Mouse (Mus musculus) gastrocnemius, postnatal 4 days (tissue): ENCODE data around the gene Arrdc3. TPM values are rescaled to one million over a fixed set of nuclear protein-coding genes. Genes with fewer than 3 reads are reported as not detected.
A peak's percentile ranks its signal among the peaks of the same experiment; 100 is the strongest.
"Not testable (repeated sequence)": the region's sequence is repeated elsewhere in the genome, so short reads cannot be mapped to it uniquely, and the experiment has no call there.

ENCODE experiments used
- DNase-seq, 2 experiments: peaks; one replicate each; pipeline ENCODE4 v3.0.0; 2021 to 2022; ENCODE audit warnings: low spot score in 2 of 2, mixed read lengths in 2 of 2
- long read RNA-seq, 2 experiments: library from polyadenylated mRNA; stranded (forward); transcript quantifications; one replicate each; pipeline ENCODE4 v2.0.0; 2021
- total RNA-seq, 2 experiments: library from RNA; stranded (reverse); gene quantifications; 2 replicates each; pipeline ENCODE4 v1.2.3; 2021

Arrdc3 gene
- 10 to 100 TPM; 57.9 to 65.3 TPM for total RNA-seq
- long read RNA-seq, experiment 1, full-length matches to known transcripts, result 77 of 94 reads
- long read RNA-seq, experiment 1, partial matches to known transcripts, result 4 of 94 reads
- long read RNA-seq, experiment 1, other reads (novel, unspliced or antisense), result 13 of 94 reads
- long read RNA-seq, experiment 2, full-length matches to known transcripts, result 102 of 129 reads
- long read RNA-seq, experiment 2, partial matches to known transcripts, result 11 of 129 reads
- long read RNA-seq, experiment 2, other reads (novel, unspliced or antisense), result 16 of 129 reads

- DNase-seq, result peak; percentile 97 to 98
These were observed at the start of gene Arrdc3 for GRCm38 (mm10) chr13:80883190-80883589. TSS of gene Arrdc3 (plus strand) at chr13:80883384.

GRCm38 (mm10) chr13:80862215-80862614 is 21.0 kb upstream of the Arrdc3 start:
- DNase-seq, result peak; percentile 51 to 58

GRCm38 (mm10) chr13:80864195-80864594 is 19.0 kb upstream of the Arrdc3 start:
- DNase-seq, result no peak

GRCm38 (mm10) chr13:80875126-80875525 is 8.1 kb upstream of the Arrdc3 start:
- no peak for DNase-seq

GRCm38 (mm10) chr13:80880756-80881155 is 2.4 kb upstream of the Arrdc3 start:
- DNase-seq, result no peak

GRCm38 (mm10) chr13:80881722-80882500 is 1.3 kb upstream of the Arrdc3 start:
- DNase-seq, result peak in 1 of 2 experiments; percentile 31

- no peak for DNase-seq
These were observed 458 bp upstream of the Arrdc3 start for GRCm38 (mm10) chr13:80882716-80883135.

- peak in 1 of 2 experiments; percentile 12 for DNase-seq
These were observed 629 bp downstream of the Arrdc3 start for GRCm38 (mm10) chr13:80883649-80884376.

GRCm38 (mm10) chr13:80884377-80884983 is 1.3 kb downstream of the Arrdc3 start:
- DNase-seq, result peak; percentile 40 to 64

- peak; percentile 74 to 91 for DNase-seq
These were observed 2.1 kb downstream of the Arrdc3 start for GRCm38 (mm10) chr13:80885103-80885833.

GRCm38 (mm10) chr13:80885834-80886663 is 2.9 kb downstream of the Arrdc3 start:
- peak; percentile 83 to 91 for DNase-seq

GRCm38 (mm10) chr13:80886664-80887210 is 3.6 kb downstream of the Arrdc3 start:
- no peak for DNase-seq

GRCm38 (mm10) chr13:80887842-80888241 is 4.7 kb downstream of the Arrdc3 start:
- no peak for DNase-seq

GRCm38 (mm10) chr13:80894928-80895327 is 11.7 kb downstream of the Arrdc3 start:
- not testable (repeated sequence) for DNase-seq

GRCm38 (mm10) chr13:80897411-80897810 is 14.2 kb downstream of the Arrdc3 start:
- DNase-seq, result no peak

GRCm38 (mm10) chr13:80898095-80898494 is 14.9 kb downstream of the Arrdc3 start:
- no peak for DNase-seq

GRCm38 (mm10) chr13:80899435-80900029 is 16.3 kb downstream of the Arrdc3 start:
- no peak for DNase-seq

- DNase-seq, result no peak
These were observed 18.2 kb downstream of the Arrdc3 start for GRCm38 (mm10) chr13:80901432-80901831.

- no peak for DNase-seq
These were observed 19.6 kb downstream of the Arrdc3 start for GRCm38 (mm10) chr13:80902796-80903195.
